Mouse (Mus musculus) embryonic fibroblast, embryonic 13.5 days (primary cell): ENCODE data around the gene Gxylt2. TPM values are rescaled to one million over a fixed set of nuclear protein-coding genes. Genes with fewer than 3 reads are reported as not detected.

ENCODE experiments used
- H3K27ac ChIP-seq: 2 replicates; pipeline ENCODE4 v1.5.1; 2012; ENCODE audit warnings: low read length, control low read depth, inconsistent platforms; ENCODE audit not compliant: insufficient read depth
- H3K4me1 ChIP-seq: 2 replicates; pipeline ENCODE4 v1.6.1; 2011; ENCODE audit warnings: low read length; ENCODE audit not compliant: control insufficient read depth, insufficient read depth
- H3K4me3 ChIP-seq: 2 replicates; pipeline ENCODE4 v1.5.1; 2011; ENCODE audit warnings: mild to moderate bottlenecking, control low read depth, low read length; ENCODE audit not compliant: insufficient read depth
- CTCF ChIP-seq: IDR thresholded peaks from 2 replicates; pipeline ENCODE4 v1.5.1; 2011; ENCODE audit warnings: mild to moderate bottlenecking, control low read depth, low read length, moderate library complexity, borderline replicate concordance; ENCODE audit not compliant: insufficient read depth
- POLR2A ChIP-seq: IDR thresholded peaks from 2 replicates; pipeline ENCODE4 v1.6.1; 2011; ENCODE audit warnings: low read depth, mild to moderate bottlenecking, control low read depth, low read length, moderate library complexity
- polyA plus RNA-seq: library from polyadenylated mRNA; stranded (reverse); fragments of >200 nt; gene quantifications from 2 replicates; pipeline ENCODE4 v1.2.4, GENCODE M21; 2011; ENCODE audit warnings: low read depth; ENCODE audit not compliant: missing spikeins, insufficient read length

Gxylt2 gene
- polyA plus RNA-seq, 1 experiment = 73.4 TPM

DNA sequence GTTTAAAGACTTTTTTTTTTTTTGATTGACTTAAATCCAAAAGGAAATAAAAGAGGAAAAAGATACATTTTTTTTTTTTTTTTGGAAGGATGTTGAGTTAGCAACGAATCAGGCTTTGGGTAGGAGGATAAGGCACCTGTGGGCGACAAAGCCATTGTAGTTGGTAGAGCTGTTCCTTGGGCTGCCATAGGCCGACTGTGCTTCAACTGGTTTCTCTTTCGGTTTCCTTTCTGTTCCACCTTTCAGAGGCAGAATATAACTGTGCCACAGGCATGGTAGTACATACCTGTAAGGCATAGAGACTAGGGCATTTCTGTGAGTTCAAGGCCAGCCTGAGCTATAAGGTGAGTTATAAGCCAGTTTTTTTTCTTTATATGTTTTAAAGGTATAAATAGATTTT is 140.5 kb downstream of the Gxylt2 start:
- Histone ChIP-seq H3K4me1 (no peaks in the 10 kb centered on the region; the same call in 1 of the 2 replicates), H3K4me3 (no peak overlapping the region), H3K27ac (no peak overlapping the region)
- TF ChIP-seq CTCF (no peak), POLR2A (no peak)

DNA sequence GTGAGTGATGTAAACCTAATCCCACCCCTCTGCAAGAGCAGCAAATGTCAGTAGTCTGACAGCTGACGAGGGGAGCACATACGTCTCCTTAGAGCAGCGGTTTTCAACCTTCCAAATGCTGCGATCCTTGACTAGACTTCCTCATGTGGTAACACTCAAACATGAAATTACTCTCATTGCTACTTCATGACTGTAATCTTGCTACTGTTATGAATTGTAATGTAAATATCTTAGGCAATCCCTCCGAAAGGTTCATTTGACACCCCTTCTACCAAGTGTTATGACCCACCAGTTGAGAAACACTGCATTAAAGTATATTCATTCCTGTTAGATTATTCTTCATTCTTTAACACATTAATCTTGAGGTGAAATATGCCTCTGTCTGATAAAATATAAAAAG is 142.7 kb downstream of the Gxylt2 start:
- no peak for TF ChIP-seq POLR2A
- H3K27ac ChIP-seq = no peak overlapping the region
- no peak overlapping the region for H3K4me3 ChIP-seq
- H3K4me1 ChIP-seq = peaks cover 3% of the 10 kb centered on the region

DNA sequence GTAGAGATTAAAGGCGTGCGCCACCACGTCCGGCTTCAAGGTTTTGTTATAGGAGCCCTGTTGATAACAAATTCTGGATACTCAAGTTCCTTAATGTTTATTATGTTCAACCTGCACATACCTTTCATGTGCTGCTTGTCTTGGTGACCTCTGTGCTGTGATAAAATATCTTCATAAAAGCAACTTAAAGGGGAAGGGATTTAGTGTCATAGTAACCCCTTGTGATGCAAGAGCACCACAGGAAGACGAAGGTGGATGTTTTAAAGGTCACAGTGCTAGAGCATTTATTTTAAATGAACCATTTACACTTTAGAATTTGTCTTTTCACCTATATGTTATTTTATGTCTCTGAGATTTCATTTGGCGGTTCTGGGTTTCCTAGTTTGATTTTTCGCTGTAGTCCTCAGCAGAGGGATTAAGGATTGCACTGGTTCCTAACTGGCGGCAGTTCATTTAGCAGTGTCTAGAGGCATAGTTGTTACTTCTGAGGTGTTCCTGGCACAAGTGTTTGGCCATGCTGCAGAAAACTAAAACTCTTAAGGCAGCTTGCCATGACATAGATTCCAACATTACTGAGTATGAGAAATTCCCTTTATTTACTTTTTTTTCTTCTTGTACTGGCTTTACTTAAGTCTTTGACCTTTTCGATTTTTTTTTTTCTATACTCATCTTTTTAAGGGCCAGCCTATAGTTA is 144.3 kb downstream of the Gxylt2 start:
- no peak overlapping the region for H3K4me3 ChIP-seq
- peaks cover 3% of the 10 kb centered on the region for H3K4me1 ChIP-seq
- no peak for TF ChIP-seq POLR2A
- TF ChIP-seq CTCF = no peak
- H3K27ac ChIP-seq = no peak overlapping the region

DNA sequence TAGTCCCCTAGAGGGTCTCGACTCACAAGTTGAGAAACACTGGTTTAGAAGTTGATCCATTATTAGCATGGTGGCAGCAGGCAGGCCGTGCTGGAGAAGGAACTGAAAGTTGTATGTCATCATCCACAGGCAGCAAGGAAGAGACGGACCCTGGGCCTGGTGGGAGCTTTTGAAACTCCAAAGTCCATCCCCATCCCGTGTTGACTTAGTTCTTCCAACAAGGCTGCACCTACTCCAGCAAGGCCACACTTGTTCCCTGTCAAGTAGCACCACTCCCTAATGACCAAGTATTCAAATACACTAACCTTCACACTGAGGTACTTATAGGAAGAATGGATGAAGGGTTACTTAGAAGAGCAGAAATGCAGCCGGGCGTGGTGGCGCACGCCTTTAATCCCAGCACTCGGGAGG is 146.1 kb downstream of the Gxylt2 start:
- Histone ChIP-seq H3K4me3 (no peak overlapping the region), H3K27ac (no peak overlapping the region), H3K4me1 (peaks cover 3% of the 10 kb centered on the region; the same call in 1 of the 2 replicates)
- TF ChIP-seq CTCF = no peak
- no peak for TF ChIP-seq POLR2A

DNA sequence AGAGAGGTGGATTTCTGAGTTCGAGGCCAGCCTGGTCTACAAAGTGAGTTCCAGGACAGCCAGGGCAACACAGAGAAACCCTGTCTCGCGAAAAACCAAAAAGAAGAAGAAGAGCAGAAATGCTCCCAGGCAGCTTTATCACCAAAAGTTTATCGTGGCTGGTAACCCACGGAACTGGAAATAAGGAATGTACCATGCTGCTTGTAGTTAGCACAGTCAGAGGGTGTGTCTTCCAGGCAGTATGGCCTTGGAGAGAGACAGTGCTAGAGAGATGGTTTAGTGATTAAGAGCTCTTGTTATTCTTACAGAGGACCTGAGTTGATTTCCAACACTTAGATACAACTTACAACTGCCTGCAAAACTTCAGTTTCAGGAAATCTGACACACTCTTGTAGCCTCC is 146.5 kb downstream of the Gxylt2 start:
- H3K4me1 ChIP-seq = peaks cover 3% of the 10 kb centered on the region; the same call in 1 of the 2 replicates
- no peak overlapping the region for H3K27ac ChIP-seq
- TF ChIP-seq CTCF (no peak), POLR2A (no peak)
- H3K4me3 ChIP-seq = no peak overlapping the region

Other genes with a start within 250 kb of the Gxylt2 start
- gene Shq1, start 33.6 kb upstream of the Gxylt2 start, polyA plus RNA-seq = 6.3 and 6.5 TPM in 2 replicates
- gene Ppp4r2, start 128.9 kb downstream of the Gxylt2 start, polyA plus RNA-seq = 136 and 155 TPM in 2 replicates